Mouse (Mus musculus) limb, embryonic 14.5 days (tissue): ENCODE results near the gene Tmem131l. TPM values are rescaled to one million over a fixed set of nuclear protein-coding genes. Genes with fewer than 3 reads are reported as not detected.
"Not testable (repeated sequence)": the region's sequence is repeated elsewhere in the genome, so short reads cannot be mapped to it uniquely, and the experiment has no call there.

ENCODE experiments used
- ATAC-seq: fragments of 200-750 bp; cut with Nextera tagmentation; 2 replicates; pipeline ENCODE4 v1.8.0; 2017; ENCODE audit warnings: low read depth, moderate number of reproducible peaks, moderate TSS enrichment; ENCODE audit not compliant: low FRiP score
- DNase-seq: peaks from one replicate; pipeline ENCODE4 v3.0.0-alpha.2; 2015; ENCODE audit warnings: low spot score
- H3K27ac ChIP-seq: fragments of 300-500 bp; sonication (generic); replicated peaks from 2 replicates; pipeline ENCODE4 v1.5.1; 2014; ENCODE audit warnings: low read depth, mild to moderate bottlenecking, low read length, moderate library complexity, mixed read lengths
- H3K27me3 ChIP-seq: fragments of 300-500 bp; sonication (generic); 2 replicates; pipeline ENCODE4 v1.6.1; 2014; ENCODE audit warnings: low read length, mixed read lengths; ENCODE audit not compliant: control insufficient read depth, insufficient read depth
- H3K36me3 ChIP-seq: fragments of 300-500 bp; sonication (generic); 2 replicates; pipeline ENCODE4 v1.6.1; 2014; ENCODE audit warnings: mild to moderate bottlenecking, low read length, moderate library complexity, mixed read lengths; ENCODE audit not compliant: control insufficient read depth, insufficient read depth
- H3K4me1 ChIP-seq: fragments of 300-500 bp; sonication (generic); 2 replicates; pipeline ENCODE4 v1.6.1; 2014; ENCODE audit warnings: antibody characterized with exemption, low read length, mixed read lengths; ENCODE audit not compliant: control insufficient read depth, insufficient read depth
- H3K4me2 ChIP-seq: fragments of 300-500 bp; sonication (generic); replicated peaks from 2 replicates; pipeline ENCODE4 v1.6.1; 2014; ENCODE audit warnings: low read depth, mild to moderate bottlenecking, low read length, moderate library complexity; ENCODE audit not compliant: severe bottlenecking
- H3K4me3 ChIP-seq: fragments of 300-500 bp; sonication (generic); replicated peaks from 2 replicates; pipeline ENCODE4 v1.5.1; 2014; ENCODE audit warnings: low read length
- H3K9ac ChIP-seq: fragments of 300-500 bp; sonication (generic); 2 replicates; pipeline ENCODE4 v1.6.1; 2014; ENCODE audit warnings: mild to moderate bottlenecking, low read depth, low read length, moderate library complexity; ENCODE audit not compliant: severe bottlenecking
- H3K9me3 ChIP-seq: fragments of 300-500 bp; sonication (generic); 2 replicates; pipeline ENCODE4 v1.6.1; 2016; ENCODE audit warnings: low read length; ENCODE audit not compliant: control insufficient read depth
- POLR2A ChIP-seq: fragments of 200-500 bp; IDR thresholded peaks from 2 replicates; pipeline ENCODE4 v1.8.0; 2012; ENCODE audit warnings: inconsistent platforms, mild to moderate bottlenecking, moderate library complexity, borderline replicate concordance; ENCODE audit not compliant: insufficient read depth, insufficient read length; ENCODE audit errors: extremely low read depth
- WGBS: fragments of 180-500 bp; shearing (Covaris S2); extraction: QIAGEN DNeasy Blood & Tissue Kit; methylation state at CpG from one replicate; pipeline ENCODE4 v1.1.7; 2014; 5-methylcytosine and 5-hydroxymethylcytosine counted together
- polyA plus RNA-seq, 2 experiments: library from polyadenylated mRNA; depleted of rRNA in 1 of 2; stranded (reverse) in 1 of 2; unstranded in 1 of 2; fragments of >200 nt; fragmentation: Nextera tagmentation in 1 of 2; extraction: Ambion mirVana in 1 of 2; gene quantifications; 2 replicates each; pipeline versions ENCODE4 v1.2.1 to v1.2.3; 2012 to 2014

Tmem131l gene
- polyA plus RNA-seq, 2 experiments: 52.4 to 59.8 TPM

- TF ChIP-seq POLR2A: no peak
Observed at GRCm38 (mm10) chr3:83869776-83870175, 170.2 kb downstream of the Tmem131l start.

DNA sequence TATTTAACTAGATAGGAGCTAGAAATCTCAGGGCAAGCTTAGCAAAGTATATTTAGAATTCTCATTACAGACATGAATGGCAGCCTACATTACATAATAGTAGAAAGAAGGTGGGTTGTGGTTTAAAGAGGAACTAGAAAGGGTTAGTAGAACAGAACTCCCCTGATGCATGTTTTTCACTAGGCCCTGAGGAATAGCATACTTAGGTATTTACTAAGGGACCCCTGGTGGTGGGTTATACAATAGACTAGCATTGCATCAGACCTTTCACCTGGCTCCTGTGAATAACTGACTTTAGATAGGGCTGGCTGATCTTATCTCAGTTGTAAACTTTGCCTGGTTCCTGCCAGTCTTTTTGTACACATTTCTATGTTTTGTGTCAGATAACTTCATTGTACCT lies 172.9 kb downstream of the Tmem131l start:
- H3K4me2 ChIP-seq, H3K4me3 ChIP-seq, H3K27ac ChIP-seq, H3K36me3 ChIP-seq, H3K4me1 ChIP-seq, H3K27me3 ChIP-seq, ATAC-seq, H3K9ac ChIP-seq, H3K9me3 ChIP-seq, DNase-seq: not testable (repeated sequence)

More at GRCm38 (mm10) chr3:83869776-83870175, 170.2 kb downstream of the Tmem131l start:
- Histone ChIP-seq H3K9me3 (no peaks in the 10 kb centered on the region), H3K27me3 (no peaks in the 10 kb centered on the region), H3K4me1 (no peaks in the 10 kb centered on the region), H3K36me3 (no peaks in the 10 kb centered on the region), H3K4me2 (no peak overlapping the region), H3K9ac (no peak overlapping the region), H3K4me3 (no peak overlapping the region), H3K27ac (no peak overlapping the region)
- whole genome bisulfite sequencing: 98% methylated on average over 2 of the region's 2 CpGs
- DNase-seq (no peak), ATAC-seq (no peak)

GRCm38 (mm10) chr3:83865216-83865615 lies 174.8 kb downstream of the Tmem131l start:
- Histone ChIP-seq H3K4me3 (no peak overlapping the region), H3K27me3 (no peaks in the 10 kb centered on the region), H3K9ac (no peak overlapping the region), H3K4me2 (no peak overlapping the region), H3K36me3 (no peaks in the 10 kb centered on the region), H3K4me1 (no peaks in the 10 kb centered on the region; the same call in 1 of the 2 replicates), H3K9me3 (no peaks in the 10 kb centered on the region), H3K27ac (no peak overlapping the region)
- ATAC-seq: no peak
- no peak for DNase-seq
- WGBS: 92% methylated on average over 2 of the region's 2 CpGs
- TF ChIP-seq POLR2A: no peak

DNA sequence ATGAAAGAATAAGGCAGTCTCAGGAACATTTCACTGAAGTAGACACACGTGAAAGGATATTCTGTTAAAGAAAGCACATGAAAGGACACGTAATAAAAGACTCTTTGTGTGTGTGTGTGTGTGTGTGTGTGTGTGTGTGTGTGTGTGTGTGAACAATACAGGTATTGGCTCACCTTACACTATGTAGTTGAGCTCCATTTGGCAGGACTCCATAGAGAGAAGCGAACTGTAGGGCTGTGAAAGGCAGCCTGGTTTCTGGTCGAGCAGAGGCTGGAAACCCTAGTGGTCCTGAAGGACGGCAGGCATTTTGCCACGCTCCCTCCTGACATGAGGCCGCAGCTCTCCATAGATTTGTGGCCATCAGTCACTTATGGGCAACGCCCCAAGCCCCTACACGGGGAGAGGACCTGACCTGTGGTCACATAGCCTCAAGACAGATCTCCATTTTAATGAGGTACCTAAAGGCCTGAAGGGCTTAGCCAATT lies 175.9 kb downstream of the Tmem131l start:
- no peaks in the 10 kb centered on the region for H3K9me3 ChIP-seq
- no peak overlapping the region for H3K27ac ChIP-seq
- H3K4me1 ChIP-seq: no peaks in the 10 kb centered on the region; the same call in 1 of the 2 replicates
- H3K9ac ChIP-seq: no peak overlapping the region
- ATAC-seq (no peak), DNase-seq (no peak)
- 65% methylated on average over 9 of the region's 9 CpGs for WGBS
- H3K27me3 ChIP-seq: no peaks in the 10 kb centered on the region
- no peak overlapping the region for H3K4me2 ChIP-seq
- no peaks in the 10 kb centered on the region for H3K36me3 ChIP-seq
- no peak overlapping the region for H3K4me3 ChIP-seq
- no peak for TF ChIP-seq POLR2A

GRCm38 (mm10) chr3:83862956-83863355 lies 177.0 kb downstream of the Tmem131l start:
- Histone ChIP-seq H3K4me1 (no peaks in the 10 kb centered on the region; the same call in 1 of the 2 replicates), H3K4me3 (no peak overlapping the region), H3K4me2 (no peak overlapping the region), H3K9ac (no peak overlapping the region), H3K27me3 (no peaks in the 10 kb centered on the region), H3K27ac (no peak overlapping the region), H3K9me3 (no peaks in the 10 kb centered on the region), H3K36me3 (no peaks in the 10 kb centered on the region)
- DNase-seq (peak; percentile 28), ATAC-seq (no peak)
- no peak for TF ChIP-seq POLR2A
- 58% methylated on average over 1 of the region's 1 CpGs for WGBS

DNA sequence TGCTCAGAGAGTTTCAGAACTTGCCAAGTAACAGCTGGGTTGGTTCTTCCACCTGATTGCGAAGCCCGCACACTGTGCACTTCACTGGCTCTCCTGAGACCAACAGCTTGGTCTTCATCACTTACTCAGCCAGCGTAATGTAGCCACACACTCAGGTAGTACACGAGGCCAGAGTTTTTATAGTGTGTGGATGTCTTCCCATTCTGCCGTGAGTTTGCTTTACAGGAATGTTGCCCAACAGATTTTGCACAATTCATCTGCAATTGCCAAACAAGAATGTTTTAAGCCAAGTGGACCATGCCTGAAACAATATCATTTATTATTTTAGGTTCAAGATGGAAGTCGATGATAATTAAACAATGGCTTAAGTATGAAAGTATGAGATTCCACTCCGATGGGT lies 180.4 kb downstream of the Tmem131l start:
- Histone ChIP-seq H3K27ac (no peak overlapping the region), H3K4me2 (no peak overlapping the region), H3K27me3 (no peaks in the 10 kb centered on the region), H3K4me3 (no peak overlapping the region), H3K4me1 (no peaks in the 10 kb centered on the region; the same call in 1 of the 2 replicates), H3K9me3 (no peaks in the 10 kb centered on the region), H3K9ac (no peak overlapping the region), H3K36me3 (no peaks in the 10 kb centered on the region)
- no peak for DNase-seq
- WGBS: 78% methylated on average over 7 of the region's 7 CpGs
- TF ChIP-seq POLR2A: no peak
- ATAC-seq: no peak
